Mouse (Mus musculus) kidney, embryonic 14.5 days (tissue): ENCODE measurements at regions not wholly inside any gene's neighbourhood (a gene's known extent, or its start where the extent isn't known, plus 50 kb on each side); places are given as distances from the start of the nearest gene placed in this dataset.

Experiments used
- ATAC-seq: fragments of 200-750 bp; cut with Nextera tagmentation; 2 replicates; pipeline ENCODE4 v1.8.0; 2017; ENCODE audit warnings: moderate number of reproducible peaks, mild to moderate bottlenecking, moderate TSS enrichment, moderate library complexity; ENCODE audit not compliant: low FRiP score, low TSS enrichment
- H3K27ac ChIP-seq: fragments of 300-500 bp; sonication (generic); 2 replicates; pipeline ENCODE4 v1.5.1; 2014; ENCODE audit warnings: low read depth, mild to moderate bottlenecking, low read length, moderate library complexity, mixed read lengths
- H3K27me3 ChIP-seq: fragments of 300-500 bp; sonication (generic); 2 replicates; pipeline ENCODE4 v1.6.1; 2014; ENCODE audit warnings: mild to moderate bottlenecking, low read length; ENCODE audit not compliant: control insufficient read depth, insufficient read depth
- H3K36me3 ChIP-seq: fragments of 300-500 bp; sonication (generic); 2 replicates; pipeline ENCODE4 v1.6.1; 2014; ENCODE audit warnings: low read length, mixed read lengths; ENCODE audit not compliant: control insufficient read depth, insufficient read depth
- H3K4me1 ChIP-seq: fragments of 300-500 bp; sonication (generic); 2 replicates; pipeline ENCODE4 v1.6.1; 2014; ENCODE audit warnings: low read length, mixed read lengths; ENCODE audit not compliant: control insufficient read depth, insufficient read depth
- H3K4me2 ChIP-seq: fragments of 300-500 bp; sonication (generic); replicated peaks from 2 replicates; pipeline ENCODE4 v1.6.1; 2014; ENCODE audit warnings: low read depth, mild to moderate bottlenecking, low read length
- H3K4me3 ChIP-seq: fragments of 300-500 bp; sonication (generic); 2 replicates; pipeline ENCODE4 v1.5.1; 2014; ENCODE audit warnings: mild to moderate bottlenecking, low read length
- H3K9ac ChIP-seq: fragments of 300-500 bp; sonication (generic); 2 replicates; pipeline ENCODE4 v1.6.1; 2014; ENCODE audit warnings: low read depth, mild to moderate bottlenecking, low read length, moderate library complexity
- H3K9me3 ChIP-seq: fragments of 300-500 bp; sonication (generic); 2 replicates; pipeline ENCODE4 v1.6.1; 2016; ENCODE audit warnings: low read length; ENCODE audit not compliant: control insufficient read depth
- whole genome bisulfite sequencing: fragments of 180-500 bp; shearing (Covaris S2); extraction: QIAGEN DNeasy Blood & Tissue Kit; methylation state at CpG from one replicate; pipeline ENCODE4 v1.1.7; 2014; 5-methylcytosine and 5-hydroxymethylcytosine counted together

DNA sequence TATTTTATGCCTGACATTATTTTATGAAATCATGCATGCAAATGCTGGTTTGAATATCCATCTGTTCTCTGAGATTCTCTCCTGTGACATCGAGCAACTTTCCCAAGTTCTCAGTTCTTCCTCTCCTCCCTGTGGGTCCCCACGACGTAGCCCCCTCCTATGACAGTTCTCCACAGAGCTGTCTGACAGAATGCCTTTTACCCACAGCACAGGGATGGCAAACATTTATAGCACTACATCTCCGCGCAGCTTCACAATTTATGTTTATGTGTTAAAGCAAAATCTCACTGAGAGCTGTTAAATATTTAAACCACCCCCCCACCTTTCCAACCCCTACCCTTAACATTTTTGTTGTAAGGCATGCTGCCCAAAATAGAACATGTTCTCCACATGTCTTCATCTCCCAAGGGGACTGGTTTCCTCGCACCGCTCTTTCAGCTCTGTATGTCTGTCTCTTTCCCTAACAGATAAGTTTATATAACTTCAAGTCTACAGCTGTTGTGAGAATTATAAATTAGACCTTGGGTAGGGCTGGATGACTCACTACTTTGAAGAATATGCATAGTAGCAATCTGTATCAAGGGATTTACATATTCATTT is 63.5 kb upstream of the Ndst3 start:
- no peak overlapping the region for H3K4me3 ChIP-seq
- H3K27me3 ChIP-seq: no peaks in the 10 kb centered on the region
- no peaks in the 10 kb centered on the region for H3K36me3 ChIP-seq
- no peak overlapping the region for H3K27ac ChIP-seq
- no peaks in the 10 kb centered on the region for H3K9me3 ChIP-seq
- H3K4me2 ChIP-seq: no peak overlapping the region
- WGBS: 75% methylated on average over 7 of the region's 7 CpGs
- no peak overlapping the region for H3K9ac ChIP-seq
- ATAC-seq: no peak
- no peaks in the 10 kb centered on the region for H3K4me1 ChIP-seq

GRCm38 (mm10) chr3:123754927-123755326 is 64.3 kb upstream of the Ndst3 start:
- H3K4me1 ChIP-seq: no peaks in the 10 kb centered on the region
- H3K9ac ChIP-seq: no peak overlapping the region
- H3K4me3 ChIP-seq: no peak overlapping the region
- no peaks in the 10 kb centered on the region for H3K27me3 ChIP-seq
- no peaks in the 10 kb centered on the region for H3K9me3 ChIP-seq
- no peaks in the 10 kb centered on the region for H3K36me3 ChIP-seq
- no peak overlapping the region for H3K27ac ChIP-seq
- H3K4me2 ChIP-seq: no peak overlapping the region
- no peak for ATAC-seq
- WGBS: 84% methylated on average over 1 of the region's 1 CpGs

GRCm38 (mm10) chr3:123765911-123766556 is 75.4 kb upstream of the Ndst3 start:
- H3K4me1 ChIP-seq: no peaks in the 10 kb centered on the region
- WGBS: 84% methylated on average over 3 of the region's 3 CpGs
- H3K9ac ChIP-seq: no peak overlapping the region
- H3K27me3 ChIP-seq: no peaks in the 10 kb centered on the region
- ATAC-seq: no peak
- H3K9me3 ChIP-seq: peaks cover 4% of the 10 kb centered on the region; the same call in 1 of the 2 replicates
- no peak overlapping the region for H3K4me3 ChIP-seq
- no peaks in the 10 kb centered on the region for H3K36me3 ChIP-seq
- H3K27ac ChIP-seq: no peak overlapping the region
- no peak overlapping the region for H3K4me2 ChIP-seq

DNA sequence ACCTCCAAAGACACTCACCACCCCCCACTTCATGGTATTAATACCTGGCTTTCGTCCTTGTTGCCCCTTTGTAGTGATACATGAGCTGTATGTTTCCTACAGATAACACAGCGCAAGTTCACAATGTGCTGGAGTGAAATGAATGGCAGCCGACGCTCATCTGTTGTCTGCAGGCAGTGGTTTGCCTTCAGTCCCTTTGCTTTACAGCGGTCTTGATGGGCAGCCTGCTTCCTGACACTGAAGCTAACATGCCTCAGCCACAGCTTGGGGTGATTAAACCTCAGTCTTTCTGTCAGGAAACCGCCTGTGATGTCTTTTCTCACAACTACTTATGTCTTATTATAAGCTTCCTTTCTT is 75.9 kb upstream of the Ndst3 start:
- Histone ChIP-seq H3K9ac (no peak overlapping the region), H3K36me3 (no peaks in the 10 kb centered on the region), H3K4me3 (no peak overlapping the region), H3K9me3 (peaks cover 4% of the 10 kb centered on the region; the same call in 1 of the 2 replicates), H3K4me2 (no peak overlapping the region), H3K4me1 (no peaks in the 10 kb centered on the region), H3K27ac (no peak overlapping the region), H3K27me3 (no peaks in the 10 kb centered on the region)
- WGBS: 79% methylated on average over 6 of the region's 6 CpGs
- ATAC-seq: no peak

GRCm38 (mm10) chr3:123780507-123780906 is 89.9 kb upstream of the Ndst3 start:
- Histone ChIP-seq H3K36me3 (no peaks in the 10 kb centered on the region), H3K27ac (no peak overlapping the region), H3K4me2 (no peak overlapping the region), H3K4me3 (no peak overlapping the region), H3K4me1 (no peaks in the 10 kb centered on the region), H3K9ac (no peak overlapping the region), H3K9me3 (no peaks in the 10 kb centered on the region), H3K27me3 (no peaks in the 10 kb centered on the region)
- ATAC-seq: 0 out of 2 replicates have a peak, but pooled peaks have one; percentile 80

GRCm38 (mm10) chr3:123781581-123781980 is 90.9 kb upstream of the Ndst3 start:
- no peak overlapping the region for H3K9ac ChIP-seq
- 73% methylated on average over 1 of the region's 1 CpGs for WGBS
- ATAC-seq: no peak
- H3K4me2 ChIP-seq: no peak overlapping the region
- H3K27me3 ChIP-seq: no peaks in the 10 kb centered on the region
- H3K4me1 ChIP-seq: no peaks in the 10 kb centered on the region
- H3K36me3 ChIP-seq: no peaks in the 10 kb centered on the region
- no peak overlapping the region for H3K4me3 ChIP-seq
- H3K9me3 ChIP-seq: no peaks in the 10 kb centered on the region
- no peak overlapping the region for H3K27ac ChIP-seq

DNA sequence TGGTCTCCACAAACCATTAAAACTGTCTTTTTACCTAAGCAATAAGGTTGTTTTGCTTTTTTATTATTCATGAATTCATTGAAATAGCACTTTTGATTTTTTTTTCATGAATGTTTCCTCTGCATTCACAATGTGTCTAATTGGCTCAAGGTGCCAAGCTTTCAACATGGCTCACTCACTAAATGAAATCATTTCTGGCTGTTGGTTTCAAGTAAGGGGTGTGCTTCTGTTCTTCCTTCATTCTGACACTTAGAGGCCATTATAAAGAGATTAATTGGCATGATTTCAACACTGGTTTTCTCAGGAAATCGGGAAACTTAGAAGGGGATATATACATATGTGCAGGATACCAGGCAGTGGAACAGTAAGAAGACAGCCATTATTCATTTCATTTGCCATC is 93.5 kb upstream of the Ndst3 start:
- WGBS: 77% methylated on average over 1 of the region's 1 CpGs
- H3K4me1 ChIP-seq: no peaks in the 10 kb centered on the region
- H3K27me3 ChIP-seq: no peaks in the 10 kb centered on the region
- H3K4me2 ChIP-seq: no peak overlapping the region
- no peak overlapping the region for H3K9ac ChIP-seq
- no peaks in the 10 kb centered on the region for H3K36me3 ChIP-seq
- ATAC-seq: no peak
- H3K27ac ChIP-seq: no peak overlapping the region
- no peak overlapping the region for H3K4me3 ChIP-seq
- H3K9me3 ChIP-seq: no peaks in the 10 kb centered on the region

DNA sequence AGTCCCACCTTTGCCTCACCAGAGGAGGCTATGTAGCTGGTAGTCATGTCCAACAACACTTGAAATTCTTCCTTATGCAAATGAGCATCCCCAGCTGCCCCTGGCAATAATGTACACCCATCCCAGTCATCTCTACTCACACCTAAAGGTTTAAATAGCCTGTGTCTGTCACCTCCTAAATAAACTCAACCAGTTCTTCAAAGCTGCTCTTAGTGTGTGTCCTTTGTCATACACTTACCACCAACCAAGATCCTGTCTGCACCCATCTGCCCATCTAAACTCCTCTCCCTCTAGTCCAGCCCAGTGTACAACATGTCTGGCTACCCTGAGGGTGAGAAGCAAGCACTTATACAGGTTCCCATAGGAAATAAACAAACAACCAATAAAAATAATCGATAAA is 103.4 kb upstream of the Ndst3 start:
- Histone ChIP-seq H3K27me3 (no peaks in the 10 kb centered on the region), H3K27ac (no peak overlapping the region), H3K4me3 (no peak overlapping the region), H3K4me1 (no peaks in the 10 kb centered on the region), H3K9ac (no peak overlapping the region), H3K36me3 (no peaks in the 10 kb centered on the region), H3K4me2 (no peak overlapping the region), H3K9me3 (no peaks in the 10 kb centered on the region)
- ATAC-seq: no peak
- WGBS: 90% methylated on average over 1 of the region's 1 CpGs

GRCm38 (mm10) chr3:123805338-123805737 is 114.7 kb upstream of the Ndst3 start:
- Histone ChIP-seq H3K9me3 (no peaks in the 10 kb centered on the region), H3K4me3 (no peak overlapping the region), H3K4me2 (no peak overlapping the region), H3K9ac (no peak overlapping the region), H3K36me3 (no peaks in the 10 kb centered on the region), H3K4me1 (no peaks in the 10 kb centered on the region), H3K27me3 (no peaks in the 10 kb centered on the region), H3K27ac (no peak overlapping the region)
- WGBS: 93% methylated on average over 3 of the region's 3 CpGs
- no peak for ATAC-seq
